Mouse (Mus musculus) ES-Bruce4 (cell line): ENCODE measurements around the gene Arl15.

Experiments used
- CTCF ChIP-seq: IDR thresholded peaks from one replicate; pipeline ENCODE4 v1.8.1; 2011; ENCODE audit warnings: low read depth, low read length
- POLR2A ChIP-seq: IDR thresholded peaks from one replicate; pipeline ENCODE4 v1.8.1; 2011; ENCODE audit warnings: low read length; ENCODE audit not compliant: insufficient read depth

- no peak for TF ChIP-seq CTCF
- TF ChIP-seq POLR2A = no peak
Observed at GRCm38 (mm10) chr13:113976936-113977335, 182.6 kb downstream of the Arl15 start.
